Mouse (Mus musculus): ENCODE data around the gene Mapk8ip2. TPM values are rescaled to one million over a fixed set of nuclear protein-coding genes. Genes with fewer than 3 reads are reported as not detected.

Gene Mapk8ip2
- polyA plus RNA-seq (2014; fragmentation: Illumina TruSeq; extraction: RNeasy Lipid Tissue Mini Kit (QIAGEN cat#74804); ENCODE audit: low read depth, low replicate concordance), result 0.63 TPM

GRCm38 (mm10) chr15:89453865-89454478, at the start of gene Mapk8ip2:
TSS of gene Mapk8ip2 (plus strand) at chr15:89453913.

DNA sequence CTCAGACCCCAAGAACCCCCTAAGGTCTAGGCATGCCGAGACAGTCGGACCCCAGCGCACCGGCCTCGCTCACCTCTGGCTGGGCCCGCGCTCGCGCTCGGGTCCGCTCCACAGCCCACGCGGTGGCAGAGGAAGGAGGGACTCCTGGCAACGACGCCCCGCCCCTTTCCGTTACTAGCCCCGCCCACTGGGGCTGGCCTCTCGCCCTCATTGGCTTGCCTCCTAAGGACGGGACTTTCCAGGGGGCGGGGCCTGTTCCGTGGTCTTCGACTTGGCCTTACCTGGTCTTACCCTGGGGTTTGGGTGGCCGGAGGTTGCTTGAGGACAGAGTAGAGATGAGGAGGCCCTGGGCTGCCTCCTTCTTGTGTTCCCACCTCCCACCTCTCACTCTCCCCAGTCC, 43.6 kb upstream of the Mapk8ip2 start, which contains the start of gene Syce3:
Gene Syce3 (minus strand): TSS at position 386 of the 400 bp plus-strand sequence.

DNA sequence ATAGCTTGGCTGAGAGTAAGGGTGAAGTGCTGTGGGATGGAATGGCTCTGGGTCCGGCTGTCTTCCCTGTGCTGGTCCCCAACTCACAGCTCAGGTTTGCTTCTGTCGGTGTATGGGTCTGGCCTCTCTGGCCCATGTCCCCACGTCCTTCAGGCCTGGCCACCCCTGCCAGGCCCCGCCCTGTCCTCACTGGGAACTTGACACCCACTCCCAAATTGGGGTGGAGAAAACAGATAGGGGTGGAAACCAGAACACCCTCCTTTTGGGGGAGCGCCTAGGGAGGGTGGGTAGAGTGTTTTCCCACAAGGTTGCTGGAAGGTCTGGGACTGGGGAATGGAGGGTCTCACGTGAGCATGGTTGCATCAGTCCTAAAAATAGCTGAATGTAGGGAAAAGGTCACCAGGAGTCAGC, 28.0 kb upstream of the Mapk8ip2 start, which contains the start of gene Cpt1b:
Gene Cpt1b (minus strand): TSS at position 153 of the 411 bp plus-strand sequence.

DNA sequence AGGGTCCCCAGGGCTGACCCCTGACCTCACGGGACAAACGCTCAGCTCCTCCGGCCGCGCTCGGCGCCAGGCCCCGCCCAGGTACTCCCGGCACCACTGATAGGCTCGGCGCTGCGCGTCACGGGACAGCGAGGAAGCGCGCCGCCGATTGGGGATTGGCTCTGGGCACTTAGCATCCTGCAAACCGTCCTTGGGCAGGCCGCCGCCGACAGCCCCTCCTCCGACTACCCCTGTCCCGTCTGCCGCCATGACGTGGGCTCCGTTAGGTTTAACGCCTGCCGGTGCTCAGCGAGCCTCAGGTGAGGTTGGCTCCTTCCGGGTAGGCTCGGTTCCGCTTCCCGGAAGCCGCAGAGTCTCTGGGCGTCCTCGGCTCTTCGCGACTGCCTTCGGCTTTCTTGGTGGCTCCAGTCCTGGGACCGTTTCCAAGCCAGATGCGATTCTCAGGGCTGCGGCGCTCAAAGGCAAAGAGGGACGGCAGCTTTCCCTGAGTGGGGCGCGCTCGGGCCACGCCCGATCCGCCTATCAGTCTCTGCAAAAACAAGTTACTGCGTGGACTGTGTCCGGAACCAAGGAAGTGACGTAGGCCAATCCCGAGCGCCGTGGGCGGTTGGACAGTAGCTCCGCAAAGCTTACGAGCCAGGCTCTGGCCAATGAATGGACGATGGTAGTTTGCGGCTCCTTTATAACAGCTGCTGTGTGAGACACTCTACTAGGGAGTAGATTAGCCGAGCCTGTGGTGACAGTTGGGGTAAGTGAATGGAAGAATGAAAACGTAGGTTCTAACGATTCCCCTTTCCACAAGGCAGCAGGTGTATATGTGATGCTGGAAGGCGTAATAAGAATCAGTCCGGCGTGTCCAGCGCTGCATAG, 24.1 kb upstream of the Mapk8ip2 start, which contains the start of the genes C730034F03Rik, Gm44502 and Chkb:
Gene C730034F03Rik (plus strand): TSS at position 238 of the 870 bp plus-strand sequence.
Gene Gm44502 (minus strand): TSS at position 345 of the 870 bp plus-strand sequence.
Gene Chkb (minus strand): TSS at position 557 of the 870 bp plus-strand sequence.

DNA sequence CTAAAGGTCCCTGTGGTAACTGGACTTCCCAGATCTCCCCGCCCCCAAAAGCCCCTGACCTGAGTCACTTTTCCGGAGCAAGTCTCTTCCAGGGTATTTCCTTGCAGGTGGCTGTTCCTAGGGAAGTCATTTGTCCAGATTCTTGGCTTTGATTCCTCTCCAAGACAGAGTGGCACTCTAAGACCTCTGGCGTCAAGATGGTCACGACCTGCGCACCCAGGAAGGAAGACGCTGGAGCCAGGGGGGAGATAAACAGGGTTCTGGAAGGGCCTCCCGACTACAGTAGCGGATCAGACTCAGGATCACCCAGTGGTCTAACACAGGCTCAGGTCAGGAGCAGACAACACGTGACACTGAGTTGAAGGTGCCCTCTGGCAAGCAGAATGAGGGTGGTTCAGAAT, 23.4 kb downstream of the Mapk8ip2 start, which contains the start of gene Arsa:
Gene Arsa (minus strand): TSS at position 335 of the 401 bp plus-strand sequence.

GRCm38 (mm10) chr15:89498961-89499688, 45.4 kb downstream of the Mapk8ip2 start, which contains the start of gene Shank3:
TSS of gene Shank3 (plus strand) at chr15:89499623.

Other genes with a start within 250 kb of the Mapk8ip2 start
- 12.7 TPM for gene Ppp6r2, start 242.4 kb upstream of the Mapk8ip2 start, polyA plus RNA-seq (2014; fragmentation: Illumina TruSeq; extraction: RNeasy Lipid Tissue Mini Kit (QIAGEN cat#74804); ENCODE audit: low read depth, low replicate concordance)
- gene Sbf1, start 138.6 kb upstream of the Mapk8ip2 start, polyA plus RNA-seq (2014; fragmentation: Illumina TruSeq; extraction: RNeasy Lipid Tissue Mini Kit (QIAGEN cat#74804); ENCODE audit: low read depth, low replicate concordance), result 4.3 TPM
- not detected for gene Adm2, start 131.2 kb upstream of the Mapk8ip2 start, polyA plus RNA-seq (2014; fragmentation: Illumina TruSeq; extraction: RNeasy Lipid Tissue Mini Kit (QIAGEN cat#74804); ENCODE audit: low read depth, low replicate concordance)
- not detected for gene Miox, start 119.5 kb upstream of the Mapk8ip2 start, polyA plus RNA-seq (2014; fragmentation: Illumina TruSeq; extraction: RNeasy Lipid Tissue Mini Kit (QIAGEN cat#74804); ENCODE audit: low read depth, low replicate concordance)
- gene Lmf2, start 98.3 kb upstream of the Mapk8ip2 start, polyA plus RNA-seq (2014; fragmentation: Illumina TruSeq; extraction: RNeasy Lipid Tissue Mini Kit (QIAGEN cat#74804); ENCODE audit: low read depth, low replicate concordance), result 5.0 TPM
- 11.4 TPM for gene Ncaph2, start 98.2 kb upstream of the Mapk8ip2 start, polyA plus RNA-seq (2014; fragmentation: Illumina TruSeq; extraction: RNeasy Lipid Tissue Mini Kit (QIAGEN cat#74804); ENCODE audit: low read depth, low replicate concordance)
- gene Sco2, start 80.1 kb upstream of the Mapk8ip2 start, polyA plus RNA-seq (2014; fragmentation: Illumina TruSeq; extraction: RNeasy Lipid Tissue Mini Kit (QIAGEN cat#74804); ENCODE audit: low read depth, low replicate concordance), result 0.54 TPM
- not detected for gene Tymp, start 76.9 kb upstream of the Mapk8ip2 start, polyA plus RNA-seq (2014; fragmentation: Illumina TruSeq; extraction: RNeasy Lipid Tissue Mini Kit (QIAGEN cat#74804); ENCODE audit: low read depth, low replicate concordance)
- not detected for gene Odf3b, start 74.6 kb upstream of the Mapk8ip2 start, polyA plus RNA-seq (2014; fragmentation: Illumina TruSeq; extraction: RNeasy Lipid Tissue Mini Kit (QIAGEN cat#74804); ENCODE audit: low read depth, low replicate concordance)
- not detected for gene Klhdc7b, start 69.0 kb upstream of the Mapk8ip2 start, polyA plus RNA-seq (2014; fragmentation: Illumina TruSeq; extraction: RNeasy Lipid Tissue Mini Kit (QIAGEN cat#74804); ENCODE audit: low read depth, low replicate concordance)
- not detected for gene Syce3, start 43.4 kb upstream of the Mapk8ip2 start, polyA plus RNA-seq (2014; fragmentation: Illumina TruSeq; extraction: RNeasy Lipid Tissue Mini Kit (QIAGEN cat#74804); ENCODE audit: low read depth, low replicate concordance)
- gene Cpt1b, start 28.1 kb upstream of the Mapk8ip2 start, polyA plus RNA-seq (2014; fragmentation: Illumina TruSeq; extraction: RNeasy Lipid Tissue Mini Kit (QIAGEN cat#74804); ENCODE audit: low read depth, low replicate concordance), result not detected
- gene C730034F03Rik, start 24.3 kb upstream of the Mapk8ip2 start, polyA plus RNA-seq (2014; fragmentation: Illumina TruSeq; extraction: RNeasy Lipid Tissue Mini Kit (QIAGEN cat#74804); ENCODE audit: low read depth, low replicate concordance), result 3.1 TPM
- gene Gm44502, start 24.2 kb upstream of the Mapk8ip2 start, polyA plus RNA-seq (2014; fragmentation: Illumina TruSeq; extraction: RNeasy Lipid Tissue Mini Kit (QIAGEN cat#74804); ENCODE audit: low read depth, low replicate concordance), result 0.19 TPM
- gene Chkb, start 24.0 kb upstream of the Mapk8ip2 start, polyA plus RNA-seq (2014; fragmentation: Illumina TruSeq; extraction: RNeasy Lipid Tissue Mini Kit (QIAGEN cat#74804); ENCODE audit: low read depth, low replicate concordance), result 107 TPM
- 3.2 TPM for gene Arsa, start 23.5 kb downstream of the Mapk8ip2 start, polyA plus RNA-seq (2014; fragmentation: Illumina TruSeq; extraction: RNeasy Lipid Tissue Mini Kit (QIAGEN cat#74804); ENCODE audit: low read depth, low replicate concordance)
- 0.22 TPM for gene Shank3, start 45.7 kb downstream of the Mapk8ip2 start, polyA plus RNA-seq (2014; fragmentation: Illumina TruSeq; extraction: RNeasy Lipid Tissue Mini Kit (QIAGEN cat#74804); ENCODE audit: low read depth, low replicate concordance)
- gene Acr, start 114.4 kb downstream of the Mapk8ip2 start, polyA plus RNA-seq (2014; fragmentation: Illumina TruSeq; extraction: RNeasy Lipid Tissue Mini Kit (QIAGEN cat#74804); ENCODE audit: low read depth, low replicate concordance), result not detected
- 9.3 TPM for gene Rabl2, start 138.0 kb downstream of the Mapk8ip2 start, polyA plus RNA-seq (2014; fragmentation: Illumina TruSeq; extraction: RNeasy Lipid Tissue Mini Kit (QIAGEN cat#74804); ENCODE audit: low read depth, low replicate concordance)

Data from sigmoid colon, adult 10 weeks (tissue).